Mouse (Mus musculus) ES-E14 (cell line): ENCODE results near the gene Pck2. TPM values are rescaled to one million over a fixed set of nuclear protein-coding genes. Genes with fewer than 3 reads are reported as not detected.

Experiments used
- DNase-seq: peaks from one replicate; pipeline ENCODE4 v3.0.0-alpha.2; 2013; ENCODE audit warnings: low read depth, low spot score
- H3K27ac ChIP-seq: 2 replicates; pipeline ENCODE4 v1.5.1; 2012; ENCODE audit warnings: low read depth, mild to moderate bottlenecking, low read length, moderate library complexity, mixed read lengths; ENCODE audit not compliant: poor library complexity, insufficient read depth, severe bottlenecking
- H3K36me3 ChIP-seq: 2 replicates; pipeline ENCODE4 v1.6.1; 2012; ENCODE audit warnings: mild to moderate bottlenecking, low read length, moderate library complexity, mixed read lengths; ENCODE audit not compliant: control insufficient read depth, poor library complexity, insufficient read depth, severe bottlenecking
- H3K4me1 ChIP-seq, 2 experiments: fragments of 150-350 bp in 1 of 2; sonication (generic) in 1 of 2; 2 replicates each; pipeline ENCODE4 v1.6.1; 2012; ENCODE audit warnings: low read length in 2 of 2, mild to moderate bottlenecking in 1 of 2, mixed read lengths in 1 of 2; ENCODE audit not compliant: control insufficient read depth in 2 of 2, insufficient read depth in 2 of 2, poor library complexity in 1 of 2
- H3K4me3 ChIP-seq, 2 experiments: fragments of 150-350 bp in 1 of 2; sonication (generic) in 1 of 2; 2 replicates each; pipeline ENCODE4 v1.5.1; 2012; ENCODE audit warnings: low read length in 2 of 2, low read depth in 1 of 2, mild to moderate bottlenecking in 1 of 2, mixed read lengths in 1 of 2; ENCODE audit not compliant: insufficient read depth in 1 of 2, poor library complexity in 1 of 2, severe bottlenecking in 1 of 2
- H3K9ac ChIP-seq: 2 replicates; pipeline ENCODE4 v1.6.1; 2012; ENCODE audit warnings: low read depth, mild to moderate bottlenecking, low read length, mixed read lengths; ENCODE audit not compliant: poor library complexity, insufficient read depth, severe bottlenecking
- H3K9me3 ChIP-seq: fragments of 150-350 bp; sonication (generic); 2 replicates; pipeline ENCODE4 v1.6.1; 2012; ENCODE audit warnings: low read depth, mild to moderate bottlenecking, low read length; ENCODE audit not compliant: control insufficient read depth, insufficient read depth
- CHD2 ChIP-seq: IDR thresholded peaks from 2 replicates; pipeline ENCODE4 v1.6.1; 2014; ENCODE audit warnings: mild to moderate bottlenecking, low read depth, low read length, inconsistent platforms
- HCFC1 ChIP-seq: IDR thresholded peaks from 2 replicates; pipeline ENCODE4 v1.6.1; 2012; ENCODE audit warnings: low read length, inconsistent platforms, borderline replicate concordance; ENCODE audit not compliant: insufficient read depth
- MAFK ChIP-seq: IDR thresholded peaks from 2 replicates; pipeline ENCODE4 v1.6.1; 2014; ENCODE audit warnings: mild to moderate bottlenecking, low read depth, low read length, inconsistent platforms; ENCODE audit not compliant: insufficient read depth
- ZC3H11A ChIP-seq: IDR thresholded peaks from 2 replicates; pipeline ENCODE4 v1.6.1; 2012; ENCODE audit warnings: low read depth, mild to moderate bottlenecking, inconsistent platforms, low read length, borderline replicate concordance
- ZNF384 ChIP-seq: IDR thresholded peaks from 2 replicates; pipeline ENCODE4 v1.6.1; 2012; ENCODE audit warnings: low read depth, low read length, inconsistent platforms
- in situ Hi-C, 2 experiments: fragments of 600-800 bp; cut with MboI; formaldehyde crosslinking; loops; one replicate each; pipeline ENCODE4 v1.15.1; 2025; ENCODE audit warnings: low sequenced_read_pairs in 2 of 2, inconsistent platforms in 1 of 2; ENCODE audit not compliant: unreplicated experiment in 2 of 2
- total RNA-seq: library from RNA; depleted of rRNA; stranded (reverse); fragments of 300-350 nt; gene quantifications from 2 replicates; pipeline ENCODE4 v1.2.3, GENCODE M21; 2012; rRNA removed

The Pck2 gene
- total RNA-seq, 1 experiment = 28.5 TPM

DNA sequence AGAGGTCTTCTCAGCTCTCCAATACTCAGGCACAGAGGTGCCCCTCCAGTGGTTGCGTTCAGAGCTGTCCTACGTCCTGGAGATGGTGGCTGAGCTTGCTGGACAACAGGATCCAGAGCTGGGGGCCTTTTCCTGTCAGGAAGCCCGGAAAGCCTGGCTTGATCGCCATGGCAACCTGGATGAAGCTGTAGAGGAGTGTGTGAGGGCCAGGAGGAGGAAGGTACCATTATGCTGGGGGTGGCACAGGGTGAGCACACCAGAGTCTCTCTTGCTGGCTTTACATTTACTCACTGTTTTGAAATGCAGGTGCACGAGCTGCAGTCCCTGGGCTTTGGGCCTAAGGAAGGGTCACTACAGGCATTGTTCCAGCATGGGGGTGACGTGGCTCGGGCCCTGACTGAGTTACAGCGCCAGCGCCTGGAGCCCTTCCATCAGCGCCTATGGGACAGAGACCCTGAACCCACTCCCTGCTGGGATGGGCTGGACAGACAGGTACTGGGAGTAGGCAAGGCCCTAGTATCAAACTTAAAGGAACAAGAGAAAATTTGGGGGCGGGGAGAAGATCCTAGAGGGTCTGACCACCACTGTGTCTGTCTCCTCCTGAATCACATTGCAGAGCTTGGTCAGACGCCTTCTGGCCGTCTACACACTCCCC is 56.1 kb downstream of the Pck2 start:
- TF ChIP-seq HCFC1 (no peak), MAFK (no peak), CHD2 (no peak), ZC3H11A (no peak), ZNF384 (no peak)
- Histone ChIP-seq H3K4me3 (no peak overlapping the region), H3K36me3 (peaks cover 37% of the 10 kb centered on the region)

DNA sequence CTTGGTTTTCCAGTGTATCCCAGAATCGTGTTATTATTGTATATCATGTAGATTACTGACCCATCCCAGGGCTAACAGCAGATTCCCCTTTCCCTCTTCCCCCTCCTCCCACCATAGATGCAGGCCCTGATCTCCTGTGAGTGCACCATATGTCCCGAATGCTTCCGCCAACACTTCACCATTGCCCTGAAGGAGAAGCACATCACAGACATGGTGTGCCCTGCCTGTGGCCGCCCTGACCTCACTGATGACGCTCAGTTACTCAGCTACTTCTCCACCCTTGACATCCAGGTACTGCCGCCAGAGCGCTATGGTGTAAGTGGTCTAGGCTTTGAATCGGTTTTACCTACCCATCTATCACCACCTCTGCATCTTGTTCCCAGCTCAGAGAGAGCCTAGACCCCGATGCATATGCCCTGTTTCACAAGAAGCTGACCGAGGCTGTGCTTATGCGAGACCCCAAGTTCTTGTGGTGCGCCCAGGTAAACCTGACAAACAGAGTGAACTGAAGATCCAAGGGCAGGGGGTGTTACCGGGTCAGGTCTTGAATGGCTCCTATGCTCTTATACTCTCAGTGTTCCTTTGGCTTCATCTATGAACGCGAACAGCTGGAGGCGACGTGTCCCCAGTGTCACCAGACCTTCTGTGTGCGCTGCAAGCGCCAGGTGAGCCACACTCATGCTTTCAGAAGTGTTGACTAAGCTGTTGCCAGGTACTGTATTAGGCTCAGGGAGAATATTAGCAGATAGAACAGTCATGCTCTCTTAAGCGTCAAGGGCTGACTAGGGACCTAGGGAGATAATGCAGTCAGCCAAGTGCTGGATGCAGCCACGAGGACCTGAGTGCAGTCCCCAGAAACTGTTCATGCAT is 58.7 kb downstream of the Pck2 start:
- no peak for TF ChIP-seq ZC3H11A
- Histone ChIP-seq H3K9ac (no peak overlapping the region), H3K9me3 (no peaks in the 10 kb centered on the region), H3K36me3 (peaks cover 52% of the 10 kb centered on the region), H3K4me1 (peaks cover 0 to 10% of the 10 kb centered on the region in 2 experiments; a peak in 2 of 4 replicates), H3K27ac (no peak overlapping the region), H3K4me3 (no peak overlapping the region)
- no peak for DNase-seq
- in situ Hi-C loops = no loop called here

More for the DNA sequence above, 56.1 kb downstream of the Pck2 start:
- Histone ChIP-seq H3K27ac (no peak overlapping the region), H3K4me1 (peaks cover 0 to 3% of the 10 kb centered on the region in 2 experiments; a peak in 2 of 4 replicates), H3K9me3 (no peaks in the 10 kb centered on the region), H3K9ac (no peak overlapping the region)
- in situ Hi-C loops = no loop called here
- no peak for DNase-seq

Other genes with a start within 250 kb of the Pck2 start
- gene Dhrs4, start 61.5 kb upstream of the Pck2 start, total RNA-seq = 14.6 and 14.9 TPM in 2 replicates
- gene Carmil3, start 49.6 kb upstream of the Pck2 start, total RNA-seq = 0.58 and 1.1 TPM in 2 replicates
- 0.21 TPM in 1 of 2 replicates, not detected in the other for gene Cpne6, start 29.8 kb upstream of the Pck2 start, total RNA-seq
- not detected in 2 replicates for gene Nrl, start 15.3 kb upstream of the Pck2 start, total RNA-seq
- gene Dcaf11, start 19.7 kb downstream of the Pck2 start, total RNA-seq = 17.5 and 28.8 TPM in 2 replicates
- gene A730061H03Rik, start 20.1 kb downstream of the Pck2 start, total RNA-seq = not detected in 2 replicates
- gene Fitm1, start 35.4 kb downstream of the Pck2 start, total RNA-seq = 0.71 and 1.6 TPM in 2 replicates
- 32.8 and 59.5 TPM in 2 replicates for gene Psme1, start 37.9 kb downstream of the Pck2 start, total RNA-seq
- gene Emc9, start 45.0 kb downstream of the Pck2 start, total RNA-seq = 4.9 and 9.2 TPM in 2 replicates
- 44.0 and 74.3 TPM in 2 replicates for gene Psme2, start 50.8 kb downstream of the Pck2 start, total RNA-seq
- 13.1 and 33.7 TPM in 2 replicates for gene Rnf31, start 51.4 kb downstream of the Pck2 start, total RNA-seq
- 5.8 and 17.5 TPM in 2 replicates for gene Irf9, start 63.3 kb downstream of the Pck2 start, total RNA-seq
- 5.8 and 11.8 TPM in 2 replicates for gene Rec8, start 77.8 kb downstream of the Pck2 start, total RNA-seq
- gene Ipo4, start 95.7 kb downstream of the Pck2 start, total RNA-seq = 62.9 and 111 TPM in 2 replicates
- not detected in 2 replicates for gene Gm49378, start 97.6 kb downstream of the Pck2 start, total RNA-seq
- gene Tm9sf1, start 103.5 kb downstream of the Pck2 start, total RNA-seq = 41.1 and 76.1 TPM in 2 replicates
- gene Tssk4, start 109.9 kb downstream of the Pck2 start, total RNA-seq = not detected in 2 replicates
- 13.0 and 16.5 TPM in 2 replicates for gene Mdp1, start 120.2 kb downstream of the Pck2 start, total RNA-seq
- gene Gmpr2, start 131.7 kb downstream of the Pck2 start, total RNA-seq = 15.3 and 18.2 TPM in 2 replicates
- 187 and 253 TPM in 2 replicates for gene Nedd8, start 131.9 kb downstream of the Pck2 start, total RNA-seq
- gene Tinf2, start 141.6 kb downstream of the Pck2 start, total RNA-seq = 26.1 and 60.9 TPM in 2 replicates
- gene Tgm1, start 173.7 kb downstream of the Pck2 start, total RNA-seq = 13.4 and 31.6 TPM in 2 replicates
- 34.0 and 95.5 TPM in 2 replicates for gene Rabggta, start 182.0 kb downstream of the Pck2 start, total RNA-seq
- gene Dhrs1, start 205.4 kb downstream of the Pck2 start, total RNA-seq = 9.6 and 18.0 TPM in 2 replicates
- 30.0 and 38.3 TPM in 2 replicates for gene Nop9, start 205.4 kb downstream of the Pck2 start, total RNA-seq
- 2.2 and 4.1 TPM in 2 replicates for gene Cideb, start 218.2 kb downstream of the Pck2 start, total RNA-seq
- gene Ltb4r2, start 221.2 kb downstream of the Pck2 start, total RNA-seq = 1.5 and 7.1 TPM in 2 replicates
- gene Ltb4r1, start 225.7 kb downstream of the Pck2 start, total RNA-seq = 0.67 and 2.1 TPM in 2 replicates
- gene Adcy4, start 243.8 kb downstream of the Pck2 start, total RNA-seq = 0.27 and 0.32 TPM in 2 replicates
- 9.0 and 17.8 TPM in 2 replicates for gene Ripk3, start 248.6 kb downstream of the Pck2 start, total RNA-seq